Mouse (Mus musculus) midbrain, postnatal 0 days (tissue): Measurements from ENCODE around the gene Kif1a. TPM values are rescaled to one million over a fixed set of nuclear protein-coding genes. Genes with fewer than 3 reads are reported as not detected.
A peak's percentile ranks its signal among the peaks of the same experiment; 100 is the strongest.

Experiments used
- ATAC-seq: fragments of 200-750 bp; cut with Nextera tagmentation; 2 replicates; pipeline ENCODE4 v1.8.0; 2017; ENCODE audit warnings: moderate number of reproducible peaks, mild to moderate bottlenecking, moderate TSS enrichment, moderate library complexity; ENCODE audit not compliant: low FRiP score
- DNase-seq: peaks from one replicate; pipeline ENCODE4 v3.0.0-alpha.2; 2015; ENCODE audit warnings: low spot score
- H3K27ac ChIP-seq: fragments of 300-500 bp; sonication (generic); 2 replicates; pipeline ENCODE4 v1.5.1; 2014; ENCODE audit warnings: low read depth, mild to moderate bottlenecking, low read length, mixed read lengths
- H3K27me3 ChIP-seq: fragments of 300-500 bp; sonication (generic); 2 replicates; pipeline ENCODE4 v1.6.1; 2014; ENCODE audit warnings: low read length, control low read depth, mixed read lengths; ENCODE audit not compliant: insufficient read depth
- H3K36me3 ChIP-seq: fragments of 300-500 bp; sonication (generic); 2 replicates; pipeline ENCODE4 v1.6.1; 2014; ENCODE audit warnings: low read length, control low read depth, mixed read lengths; ENCODE audit not compliant: insufficient read depth
- H3K4me1 ChIP-seq: fragments of 300-500 bp; sonication (generic); 2 replicates; pipeline ENCODE4 v1.6.1; 2014; ENCODE audit warnings: mild to moderate bottlenecking, control low read depth, antibody characterized with exemption, low read length, mixed read lengths; ENCODE audit not compliant: insufficient read depth
- H3K4me2 ChIP-seq: fragments of 300-500 bp; sonication (generic); 2 replicates; pipeline ENCODE4 v1.6.1; 2014; ENCODE audit warnings: low read depth, mild to moderate bottlenecking, low read length, mixed read lengths; ENCODE audit not compliant: poor library complexity, severe bottlenecking
- H3K4me3 ChIP-seq: fragments of 300-500 bp; sonication (generic); 2 replicates; pipeline ENCODE4 v1.5.1; 2014; ENCODE audit warnings: low read depth, mild to moderate bottlenecking, low read length, moderate library complexity
- H3K9ac ChIP-seq: fragments of 300-500 bp; sonication (generic); replicated peaks from 2 replicates; pipeline ENCODE4 v1.6.1; 2014; ENCODE audit warnings: mild to moderate bottlenecking, low read length, moderate library complexity, mixed read lengths; ENCODE audit not compliant: poor library complexity, severe bottlenecking
- H3K9me3 ChIP-seq: fragments of 300-500 bp; sonication (generic); 2 replicates; pipeline ENCODE4 v1.6.1; 2016; ENCODE audit warnings: low read length, control low read depth
- CTCF ChIP-seq: IDR thresholded peaks from 2 replicates; pipeline ENCODE4 v1.5.1; 2016; ENCODE audit warnings: antibody characterized with exemption, mild to moderate bottlenecking
- WGBS: fragments of 180-500 bp; shearing (Covaris S2); extraction: QIAGEN DNeasy Blood & Tissue Kit; methylation state at CpG from one replicate; pipeline ENCODE4 v1.1.7; 2014; 5-methylcytosine and 5-hydroxymethylcytosine counted together
- polyA plus RNA-seq: library from polyadenylated mRNA; unstranded; fragments of >200 nt; fragmentation: Nextera tagmentation; extraction: Ambion mirVana; gene quantifications from 2 replicates; pipeline ENCODE4 v1.2.1, GENCODE M21; 2015
- total RNA-seq: library from RNA; depleted of rRNA; stranded (reverse); fragments of >200 nt; gene quantifications from 2 replicates; pipeline ENCODE4 v1.2.3, GENCODE M21; 2014; rRNA removed

The Kif1a gene
- total RNA-seq: 677 and 686 TPM in 2 replicates
- polyA plus RNA-seq: 690 and 716 TPM in 2 replicates

- DNase-seq: peak; percentile 96
- H3K4me2 ChIP-seq: peak within 1 kb of the TSS; percentile 91
- 0% methylated on average over 38 of the region's 39 CpGs for WGBS
- TF ChIP-seq CTCF: no peak
- no peaks in the 10 kb centered on the region for H3K27me3 ChIP-seq
- peaks cover 5% of the 10 kb centered on the region; the same call in 1 of the 2 replicates for H3K36me3 ChIP-seq
- H3K9ac ChIP-seq: peak within 1 kb of the TSS; percentile 97
- H3K4me1 ChIP-seq: peaks cover 14% of the 10 kb centered on the region
- peak within 1 kb of the TSS; percentile 96 for H3K27ac ChIP-seq
- H3K4me3 ChIP-seq: peak within 1 kb of the TSS; percentile 83
- peak; percentile 94 for ATAC-seq
- no peaks in the 10 kb centered on the region for H3K9me3 ChIP-seq
Observed at GRCm38 (mm10) chr1:93101571-93102061, at the start of gene Kif1a. TSS of gene Kif1a (minus strand) at chr1:93101951.

DNA sequence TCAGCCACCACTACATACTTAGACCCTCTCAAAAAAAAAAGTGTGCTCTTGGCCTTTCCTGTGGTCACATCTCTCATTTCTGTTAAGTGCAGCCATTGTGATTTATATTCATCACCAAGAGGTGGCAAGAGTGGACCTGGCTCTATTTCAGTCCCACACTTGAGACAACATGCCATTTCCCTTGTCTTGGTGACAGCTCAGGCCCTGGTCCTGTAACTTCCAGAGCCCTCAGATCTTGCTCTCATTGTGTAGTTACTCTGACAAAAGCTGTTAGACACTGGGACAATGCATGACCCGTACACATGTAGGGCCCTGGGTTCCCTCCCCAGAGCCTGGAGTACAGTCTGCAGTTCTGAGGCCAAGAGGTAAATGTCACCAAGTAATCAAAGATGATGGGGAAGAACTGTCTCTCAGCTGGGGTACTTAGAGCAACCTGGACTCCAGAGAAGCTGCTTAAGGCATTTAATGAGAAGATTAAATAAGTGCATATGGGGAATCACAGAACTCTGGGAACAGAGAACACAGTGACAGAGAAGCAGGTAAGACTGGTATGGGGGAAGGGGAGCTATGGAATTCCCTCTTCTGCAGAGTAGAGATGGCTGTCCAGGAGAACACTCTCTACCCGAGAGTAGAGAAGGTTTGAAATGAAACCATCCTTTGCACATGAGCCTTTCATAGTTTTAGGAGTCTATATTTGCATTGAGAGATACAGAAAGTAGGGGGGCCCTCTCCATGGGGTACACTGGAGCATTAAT lies 49.3 kb upstream of the Kif1a start:
- WGBS: 75% methylated on average over 2 of the region's 2 CpGs
- no peak for TF ChIP-seq CTCF
- Histone ChIP-seq H3K27me3 (no peaks in the 10 kb centered on the region), H3K27ac (no peak overlapping the region), H3K4me1 (no peaks in the 10 kb centered on the region), H3K36me3 (no peaks in the 10 kb centered on the region), H3K9me3 (no peaks in the 10 kb centered on the region), H3K4me3 (no peak overlapping the region), H3K4me2 (no peak overlapping the region), H3K9ac (no peak overlapping the region)
- ATAC-seq: no peak
- no peak for DNase-seq

- no peaks in the 10 kb centered on the region for H3K4me1 ChIP-seq
- H3K27me3 ChIP-seq: no peaks in the 10 kb centered on the region
- peak; percentile 46 for DNase-seq
- no peaks in the 10 kb centered on the region for H3K36me3 ChIP-seq
- H3K4me2 ChIP-seq: no peak overlapping the region
- H3K27ac ChIP-seq: no peak overlapping the region
- H3K9me3 ChIP-seq: no peaks in the 10 kb centered on the region
- H3K9ac ChIP-seq: no peak overlapping the region
- no peak for TF ChIP-seq CTCF
- no peak overlapping the region for H3K4me3 ChIP-seq
- 79% methylated on average over 9 of the region's 9 CpGs for WGBS
- ATAC-seq: no peak
Observed at GRCm38 (mm10) chr1:93144176-93144575, 42.4 kb upstream of the Kif1a start.

DNA sequence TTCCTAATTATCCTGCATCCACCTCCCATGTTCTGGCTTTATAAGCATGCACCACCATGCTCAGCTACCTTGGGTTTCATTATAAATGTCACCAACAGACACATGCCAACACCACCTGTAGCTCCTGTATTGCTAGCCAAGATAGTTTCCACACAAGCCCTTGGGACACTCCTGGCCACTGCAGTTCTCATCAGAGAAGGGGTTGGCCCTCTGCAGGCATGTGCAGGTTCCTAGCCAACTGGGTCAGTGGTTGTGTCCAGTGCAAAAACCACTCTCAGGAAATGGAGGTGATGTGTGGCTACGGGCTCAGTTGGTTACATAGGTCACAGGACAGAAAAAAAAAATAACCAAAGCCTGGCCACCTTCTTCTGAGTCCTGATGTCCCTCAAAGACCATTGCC lies 41.1 kb upstream of the Kif1a start:
- no peak overlapping the region for H3K27ac ChIP-seq
- no peaks in the 10 kb centered on the region for H3K4me1 ChIP-seq
- H3K4me2 ChIP-seq: no peak overlapping the region
- no peak for DNase-seq
- H3K4me3 ChIP-seq: no peak overlapping the region
- H3K36me3 ChIP-seq: no peaks in the 10 kb centered on the region
- WGBS: 92% methylated on average over 1 of the region's 1 CpGs
- no peak for TF ChIP-seq CTCF
- no peaks in the 10 kb centered on the region for H3K9me3 ChIP-seq
- no peak overlapping the region for H3K9ac ChIP-seq
- no peak for ATAC-seq
- no peaks in the 10 kb centered on the region for H3K27me3 ChIP-seq

DNA sequence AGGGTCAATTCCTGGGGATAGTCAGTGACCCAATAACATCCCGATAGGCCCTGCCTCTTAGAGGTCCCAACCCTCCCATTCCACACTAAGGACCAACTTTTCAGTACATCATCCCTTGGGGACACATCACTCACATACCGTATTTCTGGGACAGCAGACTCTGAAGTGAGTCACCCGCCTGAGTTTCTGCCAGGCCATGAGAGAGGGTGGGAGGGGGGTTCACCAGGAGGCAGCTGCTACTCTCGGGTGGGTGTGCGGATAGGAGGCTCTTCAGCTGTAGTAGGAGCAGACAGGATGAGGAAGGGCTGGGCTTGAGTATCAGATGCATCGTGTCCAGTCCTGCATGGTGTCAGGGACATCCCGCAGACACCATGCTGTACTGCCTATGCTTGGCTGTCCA lies 38.0 kb upstream of the Kif1a start:
- no peak for TF ChIP-seq CTCF
- Histone ChIP-seq H3K4me2 (no peak overlapping the region), H3K4me1 (no peaks in the 10 kb centered on the region), H3K9me3 (no peaks in the 10 kb centered on the region), H3K27ac (no peak overlapping the region), H3K27me3 (no peaks in the 10 kb centered on the region), H3K9ac (no peak overlapping the region), H3K36me3 (no peaks in the 10 kb centered on the region), H3K4me3 (no peak overlapping the region)
- 83% methylated on average over 7 of the region's 7 CpGs for WGBS
- no peak for ATAC-seq
- no peak for DNase-seq

- H3K27me3 ChIP-seq: no peaks in the 10 kb centered on the region
- DNase-seq (peak; percentile 17), ATAC-seq (no peak)
- H3K9ac ChIP-seq: no peak overlapping the region
- H3K36me3 ChIP-seq: no peaks in the 10 kb centered on the region
- TF ChIP-seq CTCF: no peak
- H3K4me3 ChIP-seq: no peak overlapping the region
- no peaks in the 10 kb centered on the region for H3K4me1 ChIP-seq
- no peak overlapping the region for H3K4me2 ChIP-seq
- H3K9me3 ChIP-seq: no peaks in the 10 kb centered on the region
- H3K27ac ChIP-seq: no peak overlapping the region
- 82% methylated on average over 6 of the region's 6 CpGs for whole genome bisulfite sequencing
Observed at GRCm38 (mm10) chr1:93138534-93138933, 36.8 kb upstream of the Kif1a start.
